Mouse (Mus musculus): ENCODE data around the gene Olfr1352. TPM values are rescaled to one million over a fixed set of nuclear protein-coding genes. Genes with fewer than 3 reads are reported as not detected.

The Olfr1352 gene
- total RNA-seq (2023): not detected in 2 replicates

GRCm38 (mm10) chr10:78980750-78981149 is at the start of gene Olfr1352:
Gene Olfr1352, plus strand, starts transcription at chr10:78981050.

DNA sequence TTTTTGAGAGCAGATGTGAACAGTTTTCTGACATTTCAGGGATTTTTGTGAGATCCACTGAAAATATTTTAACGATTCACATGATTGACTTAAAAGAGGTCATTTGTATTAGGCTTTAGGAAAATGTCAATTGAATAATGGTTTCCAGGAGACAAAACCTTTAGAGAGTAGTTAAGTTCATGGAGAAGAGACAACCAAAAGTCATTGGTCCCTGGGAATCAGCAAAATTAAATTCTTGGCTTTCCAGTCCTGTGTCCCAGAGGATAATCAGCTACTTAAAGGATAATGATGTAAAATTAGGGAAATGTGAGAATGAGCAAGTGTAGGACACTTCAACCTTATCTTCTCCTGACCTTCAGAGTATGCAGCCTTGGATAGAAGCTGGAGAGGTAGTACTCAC is 30.5 kb upstream of the Olfr1352 start, which contains the start of gene Olfr8:
Gene Olfr8 (plus strand): TSS at position 301 of the 400 bp plus-strand sequence.

DNA sequence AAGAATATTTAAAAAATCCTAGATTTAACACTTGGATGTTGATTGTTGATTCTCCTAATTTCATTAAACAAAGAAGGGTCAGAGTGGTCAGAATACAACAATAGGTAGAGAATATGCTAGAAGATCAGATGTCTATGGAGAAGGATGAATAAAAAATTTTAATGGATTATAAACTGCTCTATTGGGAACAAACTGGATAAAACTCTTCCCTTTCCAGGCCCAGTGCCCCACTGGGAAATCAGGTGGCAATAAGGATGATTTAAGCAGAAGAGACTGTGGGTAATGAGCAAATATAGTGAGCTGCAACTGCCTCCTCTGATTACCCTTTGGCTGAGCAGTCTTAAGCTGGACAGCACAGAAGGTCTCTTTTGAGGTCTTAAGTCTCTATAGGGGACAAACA is 17.8 kb upstream of the Olfr1352 start, which contains the start of gene Olfr1353:
Gene Olfr1353 (plus strand): TSS at position 301 of the 400 bp plus-strand sequence.

GRCm38 (mm10) chr10:79012172-79012571 is 31.3 kb downstream of the Olfr1352 start, which contains the start of gene Olfr1351:
Gene Olfr1351, plus strand, starts transcription at chr10:79012472.

GRCm38 (mm10) chr10:79028441-79028840 is 47.6 kb downstream of the Olfr1352 start, which contains the start of gene Olfr57:
Gene Olfr57, plus strand, starts transcription at chr10:79028741.

Other genes with a start within 250 kb of the Olfr1352 start
- gene Ccdc105, start 228.0 kb upstream of the Olfr1352 start, total RNA-seq (2023): not detected in 2 replicates
- gene Slc1a6, start 200.6 kb upstream of the Olfr1352 start, total RNA-seq (2023): not detected in 2 replicates
- not detected in 2 replicates for gene Olfr1356, start 128.9 kb upstream of the Olfr1352 start, total RNA-seq (2023)
- not detected in 2 replicates for gene Olfr1355, start 105.5 kb upstream of the Olfr1352 start, total RNA-seq (2023)
- gene Olfr1354, start 67.9 kb upstream of the Olfr1352 start, total RNA-seq (2023): not detected in 2 replicates
- not detected in 2 replicates for gene Olfr8, start 30.4 kb upstream of the Olfr1352 start, total RNA-seq (2023)
- gene Olfr1353, start 17.7 kb upstream of the Olfr1352 start, total RNA-seq (2023): not detected in 2 replicates
- gene Olfr1351, start 31.4 kb downstream of the Olfr1352 start, total RNA-seq (2023): not detected in 2 replicates
- gene Olfr57, start 47.7 kb downstream of the Olfr1352 start, total RNA-seq (2023): not detected in 2 replicates
- gene 2610008E11Rik, start 116.5 kb downstream of the Olfr1352 start, total RNA-seq (2023): 4.2 and 4.9 TPM in 2 replicates
- not detected in 2 replicates for gene Vmn2r80, start 167.7 kb downstream of the Olfr1352 start, total RNA-seq (2023)